Mouse (Mus musculus) liver, embryonic 13.5 days (tissue): ENCODE results near the gene Kif6. TPM values are rescaled to one million over a fixed set of nuclear protein-coding genes. Genes with fewer than 3 reads are reported as not detected.

ENCODE experiments used
- ATAC-seq: fragments of 200-750 bp; cut with Nextera tagmentation; 2 replicates; pipeline ENCODE4 v1.8.0; 2017; ENCODE audit warnings: low read depth, mild to moderate bottlenecking, moderate number of reproducible peaks, moderate library complexity
- DNase-seq: peaks from one replicate; pipeline ENCODE4 v3.0.0; 2022
- H3K27ac ChIP-seq: fragments of 300-500 bp; sonication (generic); 2 replicates; pipeline ENCODE4 v1.5.1; 2015; ENCODE audit warnings: moderate library complexity, mild to moderate bottlenecking, inconsistent platforms
- H3K27me3 ChIP-seq: fragments of 300-500 bp; sonication (generic); 2 replicates; pipeline ENCODE4 v1.6.1; 2015; ENCODE audit warnings: mild to moderate bottlenecking, inconsistent platforms
- H3K36me3 ChIP-seq: fragments of 300-500 bp; sonication (generic); 2 replicates; pipeline ENCODE4 v1.6.1; 2015; ENCODE audit warnings: mild to moderate bottlenecking, inconsistent platforms
- H3K4me1 ChIP-seq: fragments of 300-500 bp; sonication (generic); replicated peaks from 2 replicates; pipeline ENCODE4 v1.6.1; 2015; ENCODE audit warnings: inconsistent platforms
- H3K4me2 ChIP-seq: fragments of 300-500 bp; sonication (generic); 2 replicates; pipeline ENCODE4 v1.6.1; 2015; ENCODE audit warnings: inconsistent platforms, mild to moderate bottlenecking, moderate library complexity
- H3K4me3 ChIP-seq: fragments of 300-500 bp; sonication (generic); replicated peaks from 2 replicates; pipeline ENCODE4 v1.5.1; 2015; ENCODE audit warnings: mild to moderate bottlenecking, inconsistent platforms
- H3K9ac ChIP-seq: fragments of 300-500 bp; sonication (generic); 2 replicates; pipeline ENCODE4 v1.6.1; 2015; ENCODE audit warnings: mild to moderate bottlenecking, inconsistent platforms
- H3K9me3 ChIP-seq: fragments of 300-500 bp; sonication (generic); replicated peaks from 2 replicates; pipeline ENCODE4 v1.6.1; 2016; ENCODE audit warnings: inconsistent platforms
- WGBS: fragments of 180-500 bp; shearing (Covaris S2); methylation state at CpG from one replicate; pipeline ENCODE4 v1.1.7; 2015; ENCODE audit not compliant: insufficient replicate concordance; 5-methylcytosine and 5-hydroxymethylcytosine counted together
- polyA plus RNA-seq: library from polyadenylated mRNA; unstranded; fragments of >200 nt; fragmentation: Nextera tagmentation; extraction: Ambion mirVana; gene quantifications from 2 replicates; pipeline ENCODE4 v1.2.1, GENCODE M21; 2015

Kif6 gene
- polyA plus RNA-seq, 1 experiment from 2014 or later: 0.10 TPM

GRCm38 (mm10) chr17:49666728-49667127 is 51.8 kb downstream of the Kif6 start:
- no peaks in the 10 kb centered on the region for H3K4me1 ChIP-seq
- H3K27me3 ChIP-seq: no peaks in the 10 kb centered on the region
- ATAC-seq: no peak
- WGBS: 77% methylated on average over 5 of the region's 5 CpGs
- H3K4me3 ChIP-seq: no peak overlapping the region
- no peak overlapping the region for H3K27ac ChIP-seq
- DNase-seq: no peak
- no peaks in the 10 kb centered on the region for H3K36me3 ChIP-seq
- H3K9me3 ChIP-seq: no peaks in the 10 kb centered on the region
- no peak overlapping the region for H3K9ac ChIP-seq
- no peak overlapping the region for H3K4me2 ChIP-seq

- WGBS: 62% methylated on average over 6 of the region's 6 CpGs
- Histone ChIP-seq H3K27ac (no peak overlapping the region), H3K27me3 (no peaks in the 10 kb centered on the region), H3K36me3 (no peaks in the 10 kb centered on the region), H3K9ac (no peak overlapping the region), H3K4me2 (no peak overlapping the region), H3K4me3 (no peak overlapping the region), H3K4me1 (no peaks in the 10 kb centered on the region), H3K9me3 (no peaks in the 10 kb centered on the region)
- ATAC-seq: no peak
- no peak for DNase-seq
These were observed 53.4 kb downstream of the Kif6 start for GRCm38 (mm10) chr17:49668296-49668695.

GRCm38 (mm10) chr17:49671921-49672339 is 57.0 kb downstream of the Kif6 start:
- DNase-seq (no peak), ATAC-seq (no peak)

GRCm38 (mm10) chr17:49672421-49672820 is 57.5 kb downstream of the Kif6 start:
- H3K27me3 ChIP-seq: no peaks in the 10 kb centered on the region
- H3K4me2 ChIP-seq: no peak overlapping the region
- 63% methylated on average over 5 of the region's 5 CpGs for WGBS
- H3K4me3 ChIP-seq: no peak overlapping the region
- DNase-seq: no peak
- H3K36me3 ChIP-seq: no peaks in the 10 kb centered on the region
- no peaks in the 10 kb centered on the region for H3K9me3 ChIP-seq
- H3K27ac ChIP-seq: no peak overlapping the region
- H3K9ac ChIP-seq: no peak overlapping the region
- no peaks in the 10 kb centered on the region for H3K4me1 ChIP-seq
- ATAC-seq: no peak

More at GRCm38 (mm10) chr17:49671921-49672339, 57.0 kb downstream of the Kif6 start:
- 74% methylated on average over 6 of the region's 6 CpGs for WGBS
- Histone ChIP-seq H3K27me3 (no peaks in the 10 kb centered on the region), H3K36me3 (no peaks in the 10 kb centered on the region), H3K27ac (no peak overlapping the region), H3K4me1 (no peaks in the 10 kb centered on the region), H3K9me3 (no peaks in the 10 kb centered on the region), H3K4me2 (no peak overlapping the region), H3K9ac (no peak overlapping the region), H3K4me3 (no peak overlapping the region)

- Histone ChIP-seq H3K4me1 (no peaks in the 10 kb centered on the region), H3K27ac (no peak overlapping the region), H3K27me3 (no peaks in the 10 kb centered on the region), H3K36me3 (no peaks in the 10 kb centered on the region), H3K4me3 (no peak overlapping the region), H3K4me2 (no peak overlapping the region), H3K9me3 (no peaks in the 10 kb centered on the region), H3K9ac (no peak overlapping the region)
- no peak for ATAC-seq
- 65% methylated on average over 4 of the region's 4 CpGs for WGBS
- DNase-seq: no peak
These were observed 60.7 kb downstream of the Kif6 start for GRCm38 (mm10) chr17:49675629-49676028.

- Histone ChIP-seq H3K4me1 (no peaks in the 10 kb centered on the region), H3K27me3 (no peaks in the 10 kb centered on the region), H3K36me3 (no peaks in the 10 kb centered on the region), H3K9me3 (no peaks in the 10 kb centered on the region), H3K4me2 (no peak overlapping the region), H3K27ac (no peak overlapping the region), H3K4me3 (no peak overlapping the region), H3K9ac (no peak overlapping the region)
- 63% methylated on average over 8 of the region's 8 CpGs for WGBS
- DNase-seq (no peak), ATAC-seq (no peak)
These were observed 66.5 kb downstream of the Kif6 start for GRCm38 (mm10) chr17:49681410-49681809.

GRCm38 (mm10) chr17:49684146-49684545 is 69.2 kb downstream of the Kif6 start:
- no peak overlapping the region for H3K4me2 ChIP-seq
- H3K4me1 ChIP-seq: no peaks in the 10 kb centered on the region
- ATAC-seq: no peak
- no peak for DNase-seq
- H3K27ac ChIP-seq: no peak overlapping the region
- no peak overlapping the region for H3K4me3 ChIP-seq
- no peaks in the 10 kb centered on the region for H3K36me3 ChIP-seq
- H3K9me3 ChIP-seq: no peaks in the 10 kb centered on the region
- no peaks in the 10 kb centered on the region for H3K27me3 ChIP-seq
- 20% methylated on average over 2 of the region's 2 CpGs for WGBS
- no peak overlapping the region for H3K9ac ChIP-seq

GRCm38 (mm10) chr17:49690607-49691454 is 75.9 kb downstream of the Kif6 start:
- Histone ChIP-seq H3K9me3 (no peaks in the 10 kb centered on the region), H3K4me3 (no peak overlapping the region), H3K27ac (no peak overlapping the region), H3K27me3 (no peaks in the 10 kb centered on the region), H3K36me3 (no peaks in the 10 kb centered on the region), H3K4me1 (no peaks in the 10 kb centered on the region), H3K4me2 (no peak overlapping the region), H3K9ac (no peak overlapping the region)
- 54% methylated on average over 10 of the region's 10 CpGs for WGBS
- DNase-seq (no peak), ATAC-seq (no peak)

GRCm38 (mm10) chr17:49691455-49691805 is 76.5 kb downstream of the Kif6 start:
- WGBS: 66% methylated on average over 9 of the region's 9 CpGs
- ATAC-seq: no peak
- no peaks in the 10 kb centered on the region for H3K36me3 ChIP-seq

GRCm38 (mm10) chr17:49693206-49693605 is 78.3 kb downstream of the Kif6 start:
- Histone ChIP-seq H3K9me3 (no peaks in the 10 kb centered on the region), H3K4me2 (no peak overlapping the region), H3K9ac (no peak overlapping the region), H3K36me3 (no peaks in the 10 kb centered on the region), H3K27ac (no peak overlapping the region), H3K4me3 (no peak overlapping the region), H3K27me3 (no peaks in the 10 kb centered on the region), H3K4me1 (no peaks in the 10 kb centered on the region)
- 58% methylated on average over 5 of the region's 5 CpGs for WGBS
- DNase-seq (no peak), ATAC-seq (no peak)

More at GRCm38 (mm10) chr17:49691455-49691805, 76.5 kb downstream of the Kif6 start:
- no peaks in the 10 kb centered on the region for H3K4me1 ChIP-seq
- no peak overlapping the region for H3K4me3 ChIP-seq
- H3K4me2 ChIP-seq: no peak overlapping the region
- no peak overlapping the region for H3K9ac ChIP-seq
- no peaks in the 10 kb centered on the region for H3K27me3 ChIP-seq
- no peak overlapping the region for H3K27ac ChIP-seq
- DNase-seq: no peak
- H3K9me3 ChIP-seq: no peaks in the 10 kb centered on the region

GRCm38 (mm10) chr17:49697220-49697619 is 82.3 kb downstream of the Kif6 start:
- 72% methylated on average over 5 of the region's 5 CpGs for WGBS
- no peaks in the 10 kb centered on the region for H3K27me3 ChIP-seq
- H3K36me3 ChIP-seq: no peaks in the 10 kb centered on the region
- no peak overlapping the region for H3K4me2 ChIP-seq
- no peak overlapping the region for H3K4me3 ChIP-seq
- no peaks in the 10 kb centered on the region for H3K4me1 ChIP-seq
- H3K9me3 ChIP-seq: no peaks in the 10 kb centered on the region
- no peak overlapping the region for H3K27ac ChIP-seq
- ATAC-seq: no peak
- no peak for DNase-seq
- H3K9ac ChIP-seq: no peak overlapping the region
